Mouse (Mus musculus) gastrocnemius, adult 18-20 months (tissue): ENCODE measurements around the gene Sox21. TPM values are rescaled to one million over a fixed set of nuclear protein-coding genes. Genes with fewer than 3 reads are reported as not detected.

Experiments used
- DNase-seq: peaks from one replicate; pipeline ENCODE4 v3.0.0; 2021; ENCODE audit warnings: low spot score
- microRNA-seq: library from miRNA; unstranded; fragments of <30 nt; microRNA quantifications from one replicate; pipeline ENCODE4 v1.2.0, GENCODE M21; 2021
- total RNA-seq, 2 experiments: library from RNA; stranded (reverse); gene quantifications; 2 replicates each; pipeline ENCODE4 v1.2.3; 2021

Sox21 gene
- total RNA-seq, 2 experiments from 2014 or later, result not detected

- DNase-seq, result no peak
Observed at GRCm38 (mm10) chr14:118225061-118225743, 11.6 kb downstream of the Sox21 start.

- DNase-seq, result no peak
Observed at GRCm38 (mm10) chr14:118220885-118221284, 15.9 kb downstream of the Sox21 start.

GRCm38 (mm10) chr14:118216826-118217225, 20.0 kb downstream of the Sox21 start:
- no peak for DNase-seq

- DNase-seq, result no peak
Observed at GRCm38 (mm10) chr14:118212188-118212804, 24.5 kb downstream of the Sox21 start.

- DNase-seq, result no peak
Observed at GRCm38 (mm10) chr14:118209642-118210041, 27.2 kb downstream of the Sox21 start.

- no peak for DNase-seq
Observed at GRCm38 (mm10) chr14:118207347-118207746, 29.5 kb downstream of the Sox21 start.

GRCm38 (mm10) chr14:118203031-118203430, 33.8 kb downstream of the Sox21 start:
- no peak for DNase-seq

GRCm38 (mm10) chr14:118202006-118202405, 34.8 kb downstream of the Sox21 start:
- DNase-seq, result no peak

GRCm38 (mm10) chr14:118200731-118201130, 36.1 kb downstream of the Sox21 start:
- no peak for DNase-seq

- no peak for DNase-seq
Observed at GRCm38 (mm10) chr14:118197063-118197462, 39.8 kb downstream of the Sox21 start.

- DNase-seq, result no peak
Observed at GRCm38 (mm10) chr14:118194219-118194914, 42.5 kb downstream of the Sox21 start.

GRCm38 (mm10) chr14:118193663-118194062, 43.2 kb downstream of the Sox21 start:
- DNase-seq, result no peak

- DNase-seq, result no peak
Observed at GRCm38 (mm10) chr14:118193001-118193628, 43.7 kb downstream of the Sox21 start.

GRCm38 (mm10) chr14:118191442-118191841, 45.4 kb downstream of the Sox21 start:
- DNase-seq, result no peak

Small RNA genes within 50 kb of the gene (microRNA-seq; reads per million reads assigned to microRNA genes)
- gene Mir6241, result not detected

Other genes starting within 250 kb of the Sox21 start
- gene Dct, start 184.8 kb downstream of the Sox21 start, total RNA-seq, result under 1 TPM; 0.48 to 0.66 TPM
- 1 to 10 TPM; 6.0 to 6.2 TPM for gene Tgds, start 104.3 kb downstream of the Sox21 start, total RNA-seq
- 10 to 100 TPM; 31.4 to 36.1 TPM for gene Gpr180, start 99.9 kb downstream of the Sox21 start, total RNA-seq
- gene Gm9376, start 29.9 kb upstream of the Sox21 start, total RNA-seq, result not detected